Mouse (Mus musculus): ENCODE results near the gene Rbm20.

Gene Rbm20

GRCm38 (mm10) chr19:53717364-53717763, 40.3 kb downstream of the Rbm20 start:
- Histone ChIP-seq H3K36me3 (ENCODE audit: control insufficient read depth, insufficient read depth, low read length, poor library complexity, severe bottlenecking) (no peaks in the 10 kb centered on the region), H3K27me3 (ENCODE audit: control insufficient read depth, insufficient read depth, low read length, poor library complexity, severe bottlenecking) (no peaks in the 10 kb centered on the region; the same call in 1 of the 2 replicates)
- DNase-seq (ENCODE audit: low read depth, low spot score): no peak

DNA sequence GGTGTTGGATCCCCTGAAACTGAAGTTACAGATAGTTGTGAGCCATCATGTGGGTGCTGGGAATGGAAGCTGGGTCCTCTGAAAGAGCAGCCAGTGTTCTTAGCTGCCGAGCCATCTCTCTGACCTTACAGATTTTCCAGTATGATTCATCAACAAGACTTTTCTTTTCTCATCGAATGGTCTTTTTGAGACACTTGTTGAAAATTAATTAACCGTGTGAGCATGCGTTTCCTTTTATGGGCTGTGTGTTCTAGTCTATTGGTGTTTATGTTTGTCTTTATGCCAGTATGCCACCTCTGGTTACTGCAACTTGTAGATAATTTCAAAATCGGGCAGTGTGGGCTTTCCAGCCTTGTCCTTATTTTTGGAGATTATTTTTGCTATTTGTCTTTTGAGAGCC, 45.1 kb downstream of the Rbm20 start:
- DNase-seq (ENCODE audit: low read depth, low spot score): no peak
- Histone ChIP-seq H3K36me3 (ENCODE audit: control insufficient read depth, insufficient read depth, low read length, poor library complexity, severe bottlenecking) (no peaks in the 10 kb centered on the region), H3K27me3 (ENCODE audit: control insufficient read depth, insufficient read depth, low read length, poor library complexity, severe bottlenecking) (no peaks in the 10 kb centered on the region; the same call in 1 of the 2 replicates)

DNA sequence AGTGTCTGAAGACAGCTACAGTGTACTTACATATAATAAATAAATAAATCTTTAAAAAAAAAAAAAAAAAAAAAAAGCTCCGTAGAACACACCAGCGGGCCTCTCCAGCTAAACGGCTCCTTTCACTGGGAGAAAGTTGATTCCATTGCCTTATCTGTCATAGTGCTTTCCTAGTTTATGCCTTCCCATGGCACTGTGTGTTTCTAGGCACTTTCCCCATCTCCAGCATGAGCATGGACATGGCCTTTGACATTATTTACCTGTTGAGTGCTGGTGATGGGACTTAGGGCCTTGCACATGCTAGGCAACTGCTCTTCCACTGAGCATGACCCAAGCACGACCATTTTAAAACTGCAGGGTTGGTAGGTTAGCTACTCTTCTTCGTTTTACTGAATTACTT, 46.9 kb downstream of the Rbm20 start:
- Histone ChIP-seq H3K27me3 (ENCODE audit: control insufficient read depth, insufficient read depth, low read length, poor library complexity, severe bottlenecking) (no peaks in the 10 kb centered on the region; the same call in 1 of the 2 replicates), H3K36me3 (ENCODE audit: control insufficient read depth, insufficient read depth, low read length, poor library complexity, severe bottlenecking) (no peaks in the 10 kb centered on the region)
- DNase-seq (ENCODE audit: low read depth, low spot score): no peak

GRCm38 (mm10) chr19:53726340-53726739, 49.2 kb downstream of the Rbm20 start:
- Histone ChIP-seq H3K36me3 (ENCODE audit: control insufficient read depth, insufficient read depth, low read length, poor library complexity, severe bottlenecking) (no peaks in the 10 kb centered on the region), H3K27me3 (ENCODE audit: control insufficient read depth, insufficient read depth, low read length, poor library complexity, severe bottlenecking) (no peaks in the 10 kb centered on the region)
- DNase-seq (ENCODE audit: low read depth, low spot score): no peak

DNA sequence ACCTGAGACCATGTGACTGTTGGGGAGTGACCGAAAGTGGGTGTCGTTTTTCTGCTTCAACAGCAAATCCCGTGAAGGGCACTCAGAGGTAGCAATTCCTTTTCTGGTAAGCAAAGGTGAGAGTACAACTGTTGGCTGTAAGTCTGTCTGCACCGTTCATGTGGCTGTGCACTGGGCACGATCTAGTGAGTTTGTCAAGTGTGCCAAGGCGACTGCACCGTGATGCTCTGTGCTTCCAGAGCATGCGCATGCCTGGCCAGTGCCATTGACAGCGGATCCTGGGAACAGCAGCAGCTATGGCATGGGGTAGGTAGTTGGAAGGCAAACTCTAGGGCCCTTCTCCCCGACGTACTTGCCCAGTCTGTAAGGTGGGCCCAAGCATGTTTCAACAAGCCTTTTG, 49.6 kb downstream of the Rbm20 start:
- no peak for DNase-seq (ENCODE audit: low read depth, low spot score)
- Histone ChIP-seq H3K27me3 (ENCODE audit: control insufficient read depth, insufficient read depth, low read length, poor library complexity, severe bottlenecking) (no peaks in the 10 kb centered on the region), H3K36me3 (ENCODE audit: control insufficient read depth, insufficient read depth, low read length, poor library complexity, severe bottlenecking) (no peaks in the 10 kb centered on the region)

GRCm38 (mm10) chr19:53727277-53727676, 50.2 kb downstream of the Rbm20 start:
- no peak for DNase-seq (ENCODE audit: low read depth, low spot score)
- H3K27me3 ChIP-seq (ENCODE audit: control insufficient read depth, insufficient read depth, low read length, poor library complexity, severe bottlenecking): no peaks in the 10 kb centered on the region

DNA sequence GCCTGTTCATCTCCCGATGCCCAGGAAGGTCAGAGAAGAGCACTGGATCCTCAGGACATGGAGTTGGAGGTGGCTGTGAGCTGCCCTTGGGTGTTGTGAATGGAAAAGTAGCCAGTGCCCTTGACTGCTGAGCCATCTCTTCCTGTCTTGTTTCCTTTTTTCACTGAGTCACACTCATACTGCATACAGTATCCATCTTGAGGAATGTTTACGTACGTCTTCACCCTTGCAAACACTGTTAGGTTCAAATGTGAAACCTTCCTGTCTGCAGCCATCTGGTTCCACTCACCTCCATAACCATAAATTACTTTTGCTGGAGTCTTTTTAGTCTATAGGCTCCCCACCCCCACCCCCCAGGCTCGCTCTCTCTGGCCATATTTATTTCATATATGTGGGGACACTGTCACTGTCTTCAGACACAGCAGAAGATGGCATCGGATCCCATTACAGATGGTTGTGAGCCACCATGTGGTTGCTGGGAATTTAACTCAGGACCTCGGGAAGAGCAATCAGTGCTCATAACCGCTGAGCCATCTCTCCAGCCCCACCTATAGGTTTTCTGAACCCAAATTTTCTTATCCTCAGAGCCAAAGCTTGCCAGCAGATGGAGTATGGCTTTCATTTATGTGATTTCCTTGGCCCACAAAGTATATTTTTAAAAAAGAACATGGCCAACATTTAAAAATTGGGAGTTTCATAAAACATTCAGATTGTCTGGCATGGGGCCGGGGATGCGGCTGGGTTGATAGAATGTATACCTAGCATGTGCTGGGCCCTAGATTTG, 51.0 kb downstream of the Rbm20 start:
- Histone ChIP-seq H3K27me3 (ENCODE audit: control insufficient read depth, insufficient read depth, low read length, poor library complexity, severe bottlenecking) (no peaks in the 10 kb centered on the region), H3K36me3 (ENCODE audit: control insufficient read depth, insufficient read depth, low read length, poor library complexity, severe bottlenecking) (no peaks in the 10 kb centered on the region)
- no peak for DNase-seq (ENCODE audit: low read depth, low spot score)

More at GRCm38 (mm10) chr19:53727277-53727676, 50.2 kb downstream of the Rbm20 start:
- H3K36me3 ChIP-seq (ENCODE audit: control insufficient read depth, insufficient read depth, low read length, poor library complexity, severe bottlenecking): no peaks in the 10 kb centered on the region

DNA sequence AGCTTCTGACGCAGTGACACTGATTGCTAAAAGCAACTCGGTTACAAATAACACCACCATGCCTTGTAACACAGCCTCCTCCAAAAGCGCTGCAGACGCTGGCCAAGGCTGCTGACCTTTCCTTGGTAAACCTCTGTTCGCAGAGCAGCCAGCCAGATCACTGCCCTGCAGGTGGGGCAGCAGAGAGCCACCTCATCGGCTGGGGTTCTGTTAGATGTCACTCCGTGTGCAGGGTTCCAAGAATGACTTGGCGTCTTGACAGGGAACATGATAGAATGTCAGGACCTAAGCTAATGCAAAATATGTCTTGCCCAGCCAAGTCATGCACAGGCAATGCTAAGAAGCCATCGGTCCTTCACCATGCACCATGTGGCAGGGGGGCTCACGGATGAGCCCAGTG, 52.8 kb downstream of the Rbm20 start:
- DNase-seq (ENCODE audit: low read depth, low spot score): no peak
- no peaks in the 10 kb centered on the region for H3K36me3 ChIP-seq (ENCODE audit: control insufficient read depth, insufficient read depth, low read length, poor library complexity, severe bottlenecking)
- no peaks in the 10 kb centered on the region for H3K27me3 ChIP-seq (ENCODE audit: control insufficient read depth, insufficient read depth, low read length, poor library complexity, severe bottlenecking)

DNA sequence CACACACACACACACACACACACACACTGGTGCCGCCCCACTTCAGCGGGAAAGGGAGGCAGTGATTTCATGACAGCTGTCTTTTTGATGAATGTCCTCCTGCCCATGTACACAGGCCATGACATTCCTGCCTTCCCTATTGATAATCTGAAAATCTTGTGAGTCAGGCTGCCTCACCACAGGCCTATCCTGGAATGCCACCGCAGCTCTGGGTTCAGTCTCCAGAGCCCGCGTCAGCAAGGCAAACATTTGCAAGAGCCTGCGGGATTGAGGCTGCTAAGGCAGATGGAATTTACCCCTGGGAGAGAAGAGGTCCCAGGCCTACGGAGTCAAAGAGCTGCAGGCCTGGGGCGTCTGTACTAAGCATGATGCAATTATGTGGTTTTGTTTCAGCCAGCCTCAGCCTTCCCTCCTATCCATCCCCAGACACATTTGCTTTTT, 54.7 kb downstream of the Rbm20 start:
- H3K27me3 ChIP-seq (ENCODE audit: control insufficient read depth, insufficient read depth, low read length, poor library complexity, severe bottlenecking): no peaks in the 10 kb centered on the region
- no peak for DNase-seq (ENCODE audit: low read depth, low spot score)
- no peaks in the 10 kb centered on the region for H3K36me3 ChIP-seq (ENCODE audit: control insufficient read depth, insufficient read depth, low read length, poor library complexity, severe bottlenecking)

GRCm38 (mm10) chr19:53734845-53735244, 57.7 kb downstream of the Rbm20 start:
- peak; percentile 25 for DNase-seq (ENCODE audit: low read depth, low spot score)
- Histone ChIP-seq H3K36me3 (ENCODE audit: control insufficient read depth, insufficient read depth, low read length, poor library complexity, severe bottlenecking) (no peaks in the 10 kb centered on the region), H3K27me3 (ENCODE audit: control insufficient read depth, insufficient read depth, low read length, poor library complexity, severe bottlenecking) (no peaks in the 10 kb centered on the region)

DNA sequence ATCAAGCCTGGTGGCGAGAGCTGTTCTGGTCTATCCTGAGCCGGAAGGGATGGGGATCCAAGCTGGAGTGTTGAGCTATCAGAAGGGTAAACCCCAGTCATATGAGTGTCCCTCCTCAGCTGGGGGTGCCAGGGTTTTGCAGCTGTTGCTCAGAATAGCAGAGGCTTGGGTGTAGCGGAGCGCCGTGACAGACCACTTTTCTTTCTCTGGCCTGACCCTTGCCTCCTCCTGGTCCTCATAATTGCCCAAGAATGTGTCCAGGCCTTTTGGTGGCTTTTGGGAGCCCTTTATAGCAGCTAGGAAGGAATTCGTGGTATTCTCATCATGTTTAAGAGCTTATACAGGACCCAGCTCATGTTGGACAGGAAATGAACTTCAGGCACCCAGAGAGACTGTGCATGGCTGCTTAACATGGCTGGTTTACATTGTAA, 61.6 kb downstream of the Rbm20 start:
- no peaks in the 10 kb centered on the region for H3K27me3 ChIP-seq (ENCODE audit: control insufficient read depth, insufficient read depth, low read length, poor library complexity, severe bottlenecking)
- no peak for DNase-seq (ENCODE audit: low read depth, low spot score)
- H3K36me3 ChIP-seq (ENCODE audit: control insufficient read depth, insufficient read depth, low read length, poor library complexity, severe bottlenecking): no peaks in the 10 kb centered on the region

DNA sequence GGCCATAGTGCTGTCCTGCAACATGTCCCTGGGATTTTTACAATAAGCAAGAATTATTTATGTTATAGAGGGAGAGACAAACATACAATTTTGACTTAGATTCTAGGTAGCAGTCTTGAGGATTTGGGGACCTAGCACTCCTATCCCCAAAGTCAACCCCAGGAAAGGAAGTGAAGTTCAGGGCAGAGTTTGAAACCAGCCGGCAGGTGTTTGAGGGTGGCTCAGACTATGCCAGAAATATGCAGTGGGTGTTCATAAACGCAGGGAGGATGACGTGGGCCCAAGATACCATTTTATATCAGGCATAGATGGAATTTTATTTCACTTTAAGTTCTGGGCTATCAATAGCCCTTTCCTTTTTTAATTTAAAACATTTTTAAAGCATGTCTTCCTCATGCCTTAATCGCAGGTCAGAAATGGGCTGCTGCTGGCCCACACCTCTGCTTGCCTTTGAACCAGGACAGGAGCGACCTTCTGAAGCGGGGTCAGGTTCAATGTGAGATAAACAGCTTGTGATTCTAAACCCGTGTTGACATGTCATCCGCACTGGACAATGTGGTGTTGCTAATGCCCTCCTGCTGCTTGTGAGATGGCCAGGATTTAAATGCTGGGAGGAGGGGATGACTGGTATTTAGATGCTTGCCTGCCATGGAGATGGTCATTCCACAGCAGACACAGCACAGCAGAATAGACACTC, 62.6 kb downstream of the Rbm20 start:
- Histone ChIP-seq H3K36me3 (ENCODE audit: control insufficient read depth, insufficient read depth, low read length, poor library complexity, severe bottlenecking) (no peaks in the 10 kb centered on the region), H3K27me3 (ENCODE audit: control insufficient read depth, insufficient read depth, low read length, poor library complexity, severe bottlenecking) (no peaks in the 10 kb centered on the region)
- no peak for DNase-seq (ENCODE audit: low read depth, low spot score)

DNA sequence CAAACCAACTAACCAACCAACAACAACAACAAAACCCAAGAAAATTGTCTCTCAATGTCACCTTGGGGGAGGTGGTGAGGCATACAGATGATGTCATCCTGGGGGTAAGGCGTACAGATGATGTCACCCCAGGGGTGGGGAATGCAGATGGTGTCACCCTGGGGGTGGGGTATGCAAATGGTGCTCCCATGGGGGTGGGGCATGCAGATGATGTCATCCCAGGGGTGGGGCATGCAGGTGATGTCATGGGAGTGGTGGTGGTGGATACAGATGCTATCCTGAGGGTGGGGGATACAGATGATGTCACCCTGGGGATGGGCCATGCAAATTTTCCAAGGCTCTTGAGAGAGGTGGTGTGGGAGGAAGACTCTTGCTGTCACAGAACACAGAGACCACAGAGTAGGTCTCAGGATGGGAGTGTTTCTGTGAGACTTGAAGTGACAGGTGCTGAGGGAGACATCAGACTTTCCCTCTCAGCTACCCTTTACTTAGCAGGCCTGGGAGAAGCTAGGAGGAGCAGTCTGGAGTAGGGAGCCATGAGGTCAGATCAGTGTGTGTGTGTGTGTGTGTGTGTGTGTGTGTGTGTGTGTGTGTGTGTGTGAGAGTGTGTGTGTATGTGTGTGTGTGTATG, 63.8 kb downstream of the Rbm20 start:
- DNase-seq (ENCODE audit: low read depth, low spot score): peak; percentile 19
- Histone ChIP-seq H3K27me3 (ENCODE audit: control insufficient read depth, insufficient read depth, low read length, poor library complexity, severe bottlenecking) (no peaks in the 10 kb centered on the region; the same call in 1 of the 2 replicates), H3K36me3 (ENCODE audit: control insufficient read depth, insufficient read depth, low read length, poor library complexity, severe bottlenecking) (no peaks in the 10 kb centered on the region)

DNA sequence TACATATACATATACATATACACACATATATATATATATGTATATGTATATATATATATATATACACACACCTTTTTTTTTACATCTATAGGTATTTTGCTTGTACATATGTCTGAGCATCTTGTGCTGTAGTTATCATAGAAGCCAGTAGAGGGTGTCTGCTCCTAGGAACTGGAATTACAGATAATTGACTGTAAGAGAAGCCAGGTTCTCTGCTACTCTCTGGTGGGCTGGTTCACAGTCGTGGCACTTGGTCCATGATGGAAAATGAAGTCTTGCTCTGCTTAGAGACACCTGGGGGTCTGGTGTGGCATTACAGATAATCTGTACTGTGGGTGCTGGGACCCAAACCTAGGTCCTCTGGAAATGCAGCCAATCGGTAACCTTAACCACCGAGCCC, 64.8 kb downstream of the Rbm20 start:
- peak; percentile 44 for DNase-seq (ENCODE audit: low read depth, low spot score)
- no peaks in the 10 kb centered on the region; the same call in 1 of the 2 replicates for H3K27me3 ChIP-seq (ENCODE audit: control insufficient read depth, insufficient read depth, low read length, poor library complexity, severe bottlenecking)
- H3K36me3 ChIP-seq (ENCODE audit: control insufficient read depth, insufficient read depth, low read length, poor library complexity, severe bottlenecking): no peaks in the 10 kb centered on the region

- H3K36me3 ChIP-seq (ENCODE audit: control insufficient read depth, insufficient read depth, low read length, poor library complexity, severe bottlenecking): no peaks in the 10 kb centered on the region
- H3K27me3 ChIP-seq (ENCODE audit: control insufficient read depth, insufficient read depth, low read length, poor library complexity, severe bottlenecking): no peaks in the 10 kb centered on the region; the same call in 1 of the 2 replicates
- no peak for DNase-seq (ENCODE audit: low read depth, low spot score)
Observed at GRCm38 (mm10) chr19:53745354-53745753, 68.2 kb downstream of the Rbm20 start.

All from splenic B cell, adult 2 months (primary cell).